Mouse (Mus musculus) kidney, embryonic 15.5 days (tissue): ENCODE data around the gene Lmtk2. TPM values are rescaled to one million over a fixed set of nuclear protein-coding genes. Genes with fewer than 3 reads are reported as not detected.

ENCODE experiments used
- ATAC-seq: fragments of 200-750 bp; cut with Nextera tagmentation; replicated peaks from 2 replicates; pipeline ENCODE4 v1.8.0; 2017; ENCODE audit warnings: moderate TSS enrichment; ENCODE audit not compliant: low FRiP score
- H3K27ac ChIP-seq: fragments of 300-500 bp; sonication (generic); 2 replicates; pipeline ENCODE4 v1.5.1; 2015; ENCODE audit warnings: mild to moderate bottlenecking, inconsistent platforms
- H3K27me3 ChIP-seq: fragments of 300-500 bp; sonication (generic); 2 replicates; pipeline ENCODE4 v1.6.1; 2015; ENCODE audit warnings: inconsistent platforms
- H3K36me3 ChIP-seq: fragments of 300-500 bp; sonication (generic); 2 replicates; pipeline ENCODE4 v1.6.1; 2015; ENCODE audit warnings: inconsistent platforms
- H3K4me1 ChIP-seq: fragments of 300-500 bp; sonication (generic); 2 replicates; pipeline ENCODE4 v1.6.1; 2015; ENCODE audit warnings: inconsistent platforms
- H3K4me2 ChIP-seq: fragments of 300-500 bp; sonication (generic); 2 replicates; pipeline ENCODE4 v1.6.1; 2015; ENCODE audit warnings: moderate library complexity, mild to moderate bottlenecking, inconsistent platforms
- H3K4me3 ChIP-seq: fragments of 300-500 bp; sonication (generic); replicated peaks from 2 replicates; pipeline ENCODE4 v1.5.1; 2015; ENCODE audit warnings: mild to moderate bottlenecking, inconsistent platforms
- H3K9ac ChIP-seq: fragments of 300-500 bp; sonication (generic); 2 replicates; pipeline ENCODE4 v1.6.1; 2015; ENCODE audit warnings: mild to moderate bottlenecking, inconsistent platforms
- H3K9me3 ChIP-seq: fragments of 300-500 bp; sonication (generic); replicated peaks from 2 replicates; pipeline ENCODE4 v1.6.1; 2016; ENCODE audit warnings: inconsistent platforms
- WGBS: fragments of 180-500 bp; shearing (Covaris S2); methylation state at CpG from one replicate; pipeline ENCODE4 v1.1.7; 2015; ENCODE audit warnings: mixed read lengths; 5-methylcytosine and 5-hydroxymethylcytosine counted together
- polyA plus RNA-seq: library from polyadenylated mRNA; unstranded; fragments of >200 nt; fragmentation: Nextera tagmentation; extraction: Ambion mirVana; gene quantifications from 2 replicates; pipeline ENCODE4 v1.2.1, GENCODE M21; 2015

The Lmtk2 gene
- polyA plus RNA-seq, 1 experiment from 2014 or later: 5.4 TPM

DNA sequence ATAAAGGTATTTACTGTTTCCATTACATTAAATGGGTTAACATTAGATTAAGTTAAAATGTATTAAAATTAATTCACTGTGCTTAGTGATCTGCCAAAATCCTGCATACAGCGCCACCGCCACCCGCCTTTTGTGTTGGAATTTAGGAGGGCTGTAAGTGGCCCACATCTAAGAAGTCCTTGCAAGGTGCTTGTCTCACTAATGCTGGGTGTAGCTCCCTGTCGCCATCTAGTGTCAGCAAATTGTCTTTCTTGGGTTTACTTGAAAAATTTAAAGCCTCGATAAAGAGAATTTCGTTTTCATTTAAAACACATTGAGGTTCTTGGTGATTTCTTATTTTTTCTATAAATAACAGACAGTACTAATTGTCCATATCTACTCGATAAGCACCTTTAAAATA lies 54.3 kb downstream of the Lmtk2 start:
- no peak for ATAC-seq
- Histone ChIP-seq H3K27me3 (no peaks in the 10 kb centered on the region), H3K9ac (no peak overlapping the region), H3K36me3 (peaks cover 54% of the 10 kb centered on the region), H3K4me1 (peaks cover 16% of the 10 kb centered on the region), H3K27ac (no peak overlapping the region), H3K9me3 (no peaks in the 10 kb centered on the region), H3K4me2 (no peak overlapping the region), H3K4me3 (no peak overlapping the region)
- WGBS: 29% methylated on average over 7 of the region's 7 CpGs

GRCm38 (mm10) chr5:144158604-144159003 lies 58.4 kb downstream of the Lmtk2 start:
- peaks cover 16% of the 10 kb centered on the region for H3K4me1 ChIP-seq
- 23% methylated on average over 4 of the region's 4 CpGs for WGBS
- H3K27ac ChIP-seq: peak overlapping the region; percentile 68
- H3K4me2 ChIP-seq: no peak overlapping the region
- peak; percentile 66; the same call in 1 of the 2 replicates for ATAC-seq
- H3K27me3 ChIP-seq: no peaks in the 10 kb centered on the region
- peaks cover 37% of the 10 kb centered on the region for H3K36me3 ChIP-seq
- H3K9ac ChIP-seq: no peak overlapping the region
- no peaks in the 10 kb centered on the region for H3K9me3 ChIP-seq
- H3K4me3 ChIP-seq: no peak overlapping the region

- no peak overlapping the region for H3K4me3 ChIP-seq
- H3K9me3 ChIP-seq: no peaks in the 10 kb centered on the region
- no peaks in the 10 kb centered on the region for H3K27me3 ChIP-seq
- 93% methylated on average over 8 of the region's 8 CpGs for WGBS
- H3K27ac ChIP-seq: peak overlapping the region; percentile 68
- H3K4me1 ChIP-seq: peaks cover 16% of the 10 kb centered on the region
- no peak for ATAC-seq
- no peak overlapping the region for H3K4me2 ChIP-seq
- no peak overlapping the region for H3K9ac ChIP-seq
- peaks cover 42% of the 10 kb centered on the region for H3K36me3 ChIP-seq
Measured at GRCm38 (mm10) chr5:144159137-144159536, 58.9 kb downstream of the Lmtk2 start.

DNA sequence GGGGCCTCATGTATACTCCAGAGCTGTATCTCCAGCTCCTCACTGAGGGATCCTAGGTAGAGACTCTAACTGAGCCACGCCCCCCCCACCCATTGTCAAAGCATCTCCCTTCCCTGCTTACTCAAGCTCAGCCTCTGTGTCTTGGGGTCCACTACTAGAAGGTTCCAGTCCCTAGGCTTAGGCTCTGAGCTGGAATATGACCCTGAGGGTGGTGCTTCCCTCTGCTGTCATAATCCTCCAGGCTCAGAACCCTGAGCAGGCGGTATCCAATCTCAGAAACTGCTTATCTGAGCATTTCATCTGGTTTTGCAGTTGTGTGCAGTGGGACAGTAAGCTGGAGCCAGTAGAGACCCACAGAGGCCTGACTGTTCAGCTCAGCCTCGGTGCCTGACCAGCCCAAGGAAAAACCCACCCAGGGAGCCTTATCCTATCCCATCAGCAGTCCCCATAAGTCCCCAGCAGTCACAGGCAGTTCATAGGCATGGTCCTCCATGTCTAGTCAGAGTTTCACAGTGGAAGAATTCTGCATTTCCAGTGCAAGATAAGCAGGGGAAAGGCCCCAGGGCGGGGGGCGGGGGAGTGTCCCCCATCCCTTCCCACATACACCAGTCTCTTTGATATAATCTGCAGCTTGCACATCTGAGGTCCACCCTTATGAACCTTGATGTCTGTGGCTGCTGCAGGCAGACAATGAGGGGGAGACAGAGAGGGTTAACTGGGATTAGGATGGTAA lies 62.0 kb downstream of the Lmtk2 start:
- H3K27ac ChIP-seq: peak overlapping the region; percentile 61
- no peak overlapping the region for H3K9ac ChIP-seq
- 76% methylated on average over 5 of the region's 5 CpGs for WGBS
- no peaks in the 10 kb centered on the region for H3K27me3 ChIP-seq
- H3K9me3 ChIP-seq: no peaks in the 10 kb centered on the region
- ATAC-seq: 0 out of 2 replicates have a peak, but pooled peaks have one; percentile 46
- H3K36me3 ChIP-seq: peaks cover 55% of the 10 kb centered on the region
- H3K4me2 ChIP-seq: no peak overlapping the region
- H3K4me1 ChIP-seq: peaks cover 10% of the 10 kb centered on the region
- H3K4me3 ChIP-seq: no peak overlapping the region

GRCm38 (mm10) chr5:144162813-144163517 lies 62.7 kb downstream of the Lmtk2 start:
- no peaks in the 10 kb centered on the region for H3K9me3 ChIP-seq
- ATAC-seq: no peak
- 0 out of 2 replicates have a peak, but pooled peaks cover 7% of the 10 kb centered on the region for H3K4me1 ChIP-seq
- no peak overlapping the region for H3K4me3 ChIP-seq
- H3K9ac ChIP-seq: no peak overlapping the region
- no peaks in the 10 kb centered on the region for H3K27me3 ChIP-seq
- no peak overlapping the region for H3K4me2 ChIP-seq
- WGBS: 72% methylated on average over 10 of the region's 10 CpGs
- peaks cover 49% of the 10 kb centered on the region for H3K36me3 ChIP-seq
- peak overlapping the region; percentile 61 for H3K27ac ChIP-seq

DNA sequence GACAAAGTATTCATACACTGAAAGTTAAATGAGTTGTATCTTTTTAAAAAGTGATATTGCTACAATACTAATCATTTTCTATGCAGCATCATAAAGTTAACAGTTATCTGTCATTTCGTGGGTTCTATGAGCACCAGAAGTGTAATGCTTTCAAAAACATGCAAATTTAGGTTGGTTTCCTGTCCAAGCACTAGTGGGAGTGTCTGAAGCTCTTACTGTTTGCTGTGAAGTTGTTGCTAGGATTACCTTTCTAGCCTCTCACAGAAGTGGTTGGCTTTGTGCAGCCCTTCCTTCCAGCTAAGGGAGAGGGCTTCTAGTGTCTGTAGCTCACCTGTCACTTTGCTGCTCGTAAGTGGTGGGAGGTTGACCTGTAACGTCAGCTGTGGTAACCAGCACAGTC lies 65.5 kb downstream of the Lmtk2 start:
- WGBS: 81% methylated on average over 3 of the region's 3 CpGs
- Histone ChIP-seq H3K4me3 (no peak overlapping the region), H3K27ac (no peak overlapping the region), H3K36me3 (peaks cover 39% of the 10 kb centered on the region), H3K9ac (no peak overlapping the region), H3K27me3 (no peaks in the 10 kb centered on the region), H3K9me3 (no peaks in the 10 kb centered on the region), H3K4me1 (no peaks in the 10 kb centered on the region), H3K4me2 (no peak overlapping the region)
- ATAC-seq: no peak

DNA sequence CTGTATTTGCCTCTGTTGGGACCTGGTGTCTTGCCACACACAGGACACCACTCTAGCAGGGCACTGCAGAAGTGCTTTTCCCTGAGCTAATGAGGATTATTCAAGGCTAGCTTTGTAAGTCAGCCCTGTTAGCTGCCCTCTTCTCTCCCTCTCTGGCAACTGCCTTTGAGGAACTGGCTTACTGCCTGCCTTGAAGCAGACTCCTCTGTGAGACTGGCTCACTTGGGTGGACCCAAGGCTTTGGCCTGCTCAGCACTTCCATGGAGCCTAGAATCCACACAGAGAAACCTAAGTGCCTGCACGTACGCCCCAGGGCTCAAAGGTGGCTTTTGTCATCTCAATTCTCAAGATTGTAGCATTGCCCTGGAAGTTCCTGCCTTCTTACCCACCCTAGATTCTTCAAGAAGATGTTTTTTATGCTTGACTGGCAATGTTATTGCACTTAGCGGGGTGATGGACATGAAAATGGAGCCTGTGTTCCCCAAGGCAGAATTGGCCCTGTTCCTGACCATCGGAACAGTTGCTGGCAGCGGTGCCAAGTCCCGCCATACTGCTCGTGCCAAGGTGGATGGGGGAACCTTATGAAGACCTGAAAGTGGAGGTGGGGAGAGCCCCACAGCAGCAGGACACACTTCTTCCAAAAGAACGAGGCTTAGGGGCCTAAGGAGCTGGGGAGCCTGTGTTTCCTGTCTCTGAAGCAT lies 69.2 kb downstream of the Lmtk2 start:
- Histone ChIP-seq H3K9me3 (no peaks in the 10 kb centered on the region), H3K4me3 (no peak overlapping the region), H3K27ac (no peak overlapping the region), H3K4me1 (no peaks in the 10 kb centered on the region), H3K27me3 (no peaks in the 10 kb centered on the region), H3K36me3 (peaks cover 61% of the 10 kb centered on the region), H3K9ac (no peak overlapping the region), H3K4me2 (no peak overlapping the region)
- no peak for ATAC-seq
- WGBS: 86% methylated on average over 8 of the region's 8 CpGs

GRCm38 (mm10) chr5:144173648-144174047 lies 73.4 kb downstream of the Lmtk2 start:
- no peak for ATAC-seq
- Histone ChIP-seq H3K9ac (no peak overlapping the region), H3K4me1 (0 out of 2 replicates have a peak, but pooled peaks cover 4% of the 10 kb centered on the region), H3K4me2 (no peak overlapping the region), H3K27ac (no peak overlapping the region), H3K9me3 (no peaks in the 10 kb centered on the region), H3K27me3 (no peaks in the 10 kb centered on the region), H3K4me3 (no peak overlapping the region), H3K36me3 (peaks cover 69% of the 10 kb centered on the region)
- whole genome bisulfite sequencing: 91% methylated on average over 18 of the region's 18 CpGs

- 38% methylated on average over 6 of the region's 6 CpGs for WGBS
Measured at GRCm38 (mm10) chr5:144178216-144178615, 78.0 kb downstream of the Lmtk2 start.

DNA sequence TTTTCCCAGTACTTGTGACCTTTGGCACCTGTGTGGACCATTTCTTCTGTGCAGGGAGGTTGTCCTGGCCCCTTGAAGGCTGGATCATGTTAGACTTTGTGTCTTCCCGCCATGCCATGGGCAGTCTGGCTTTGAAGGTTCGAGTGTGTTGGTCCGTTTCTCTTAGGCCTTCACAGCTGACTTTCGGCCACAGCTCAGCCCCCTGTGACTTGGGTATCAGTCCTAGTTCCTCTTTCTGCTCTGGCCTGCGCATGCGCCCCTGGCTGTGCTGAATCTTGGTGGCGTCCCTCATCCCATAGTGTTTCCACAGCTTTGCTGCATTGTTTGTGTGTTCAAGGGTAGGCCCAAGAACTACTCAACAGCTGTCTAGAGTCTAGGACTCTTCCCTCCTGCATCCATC lies 81.0 kb downstream of the Lmtk2 start:
- Histone ChIP-seq H3K27me3 (no peaks in the 10 kb centered on the region), H3K36me3 (peaks cover 42% of the 10 kb centered on the region), H3K4me2 (no peak overlapping the region), H3K9ac (no peak overlapping the region), H3K27ac (no peak overlapping the region), H3K9me3 (no peaks in the 10 kb centered on the region), H3K4me3 (no peak overlapping the region), H3K4me1 (peaks cover 22% of the 10 kb centered on the region)
- 95% methylated on average over 7 of the region's 7 CpGs for WGBS
- no peak for ATAC-seq

More at GRCm38 (mm10) chr5:144178216-144178615, 78.0 kb downstream of the Lmtk2 start:
- H3K36me3 ChIP-seq: peaks cover 57% of the 10 kb centered on the region
- ATAC-seq: no peak
- no peak overlapping the region for H3K4me2 ChIP-seq
- no peak overlapping the region for H3K9ac ChIP-seq
- H3K9me3 ChIP-seq: no peaks in the 10 kb centered on the region
- peaks cover 7% of the 10 kb centered on the region; the same call in 1 of the 2 replicates for H3K4me1 ChIP-seq
- no peak overlapping the region for H3K4me3 ChIP-seq
- no peak overlapping the region for H3K27ac ChIP-seq
- H3K27me3 ChIP-seq: no peaks in the 10 kb centered on the region

- ATAC-seq: no peak
- peaks cover 37% of the 10 kb centered on the region for H3K36me3 ChIP-seq
- H3K9me3 ChIP-seq: no peaks in the 10 kb centered on the region
- H3K4me2 ChIP-seq: no peak overlapping the region
- peaks cover 22% of the 10 kb centered on the region for H3K4me1 ChIP-seq
- no peaks in the 10 kb centered on the region for H3K27me3 ChIP-seq
- H3K4me3 ChIP-seq: no peak overlapping the region
- WGBS: 74% methylated on average over 20 of the region's 20 CpGs
- H3K27ac ChIP-seq: no peak overlapping the region
- H3K9ac ChIP-seq: no peak overlapping the region
Measured at GRCm38 (mm10) chr5:144182542-144183247, 82.5 kb downstream of the Lmtk2 start.
